Mouse (Mus musculus): ENCODE measurements at regions not wholly inside any gene's neighbourhood (a gene's known extent, or its start where the extent isn't known, plus 50 kb on each side); places are given as distances from the start of the nearest gene placed in this dataset.
A peak's percentile ranks its signal among the peaks of the same experiment; 100 is the strongest.

DNA sequence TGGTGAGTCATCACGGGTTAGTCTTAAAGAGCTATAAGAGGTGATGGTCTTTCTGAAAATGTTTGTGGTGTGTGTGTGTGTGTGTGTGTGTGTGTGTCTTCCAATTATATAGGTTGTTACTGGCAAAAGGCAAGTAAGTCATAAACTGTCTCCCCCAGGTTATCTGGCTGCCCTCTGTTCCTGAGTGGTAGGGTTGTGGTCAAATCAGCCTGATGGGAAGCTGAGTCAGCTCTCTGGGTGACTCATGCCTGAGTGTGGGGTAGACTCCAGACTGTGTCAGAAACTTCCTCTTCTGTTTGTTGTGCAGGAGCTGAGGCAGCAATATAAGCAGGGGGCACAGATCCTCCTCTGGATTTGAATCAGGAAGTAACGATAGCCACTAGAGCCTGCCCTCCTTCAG lies 656.8 kb upstream of the Tgif2lx2 start:
- DNase-seq (ENCODE audit: low read depth), result peak; percentile 96

Measured in 416B (cell line).